Mouse (Mus musculus) megakaryocyte progenitor cell, adult 5-6 weeks (primary cell): ENCODE results near the gene Ndufa8. TPM values are rescaled to one million over a fixed set of nuclear protein-coding genes. Genes with fewer than 3 reads are reported as not detected.

ENCODE experiments used
- ATAC-seq: replicated peaks from 2 replicates; pipeline ENCODE4 v1.8.0; 2016; ENCODE audit warnings: mild to moderate bottlenecking, moderate TSS enrichment, inconsistent platforms; ENCODE audit not compliant: poor library complexity
- total RNA-seq, 2 experiments: library from RNA; stranded (forward) in 1 of 2; stranded (reverse) in 1 of 2; fragments of 157-497, 149-512 nt in 1 of 2; fragments of 200-1000 nt in 1 of 2; gene quantifications; 2 replicates each; pipeline versions ENCODE4 v1.2.3 to v1.2.4; 2015 to 2017

Ndufa8 gene
- total RNA-seq, 2 experiments from 2014 or later = 53.3 to 100 TPM

DNA sequence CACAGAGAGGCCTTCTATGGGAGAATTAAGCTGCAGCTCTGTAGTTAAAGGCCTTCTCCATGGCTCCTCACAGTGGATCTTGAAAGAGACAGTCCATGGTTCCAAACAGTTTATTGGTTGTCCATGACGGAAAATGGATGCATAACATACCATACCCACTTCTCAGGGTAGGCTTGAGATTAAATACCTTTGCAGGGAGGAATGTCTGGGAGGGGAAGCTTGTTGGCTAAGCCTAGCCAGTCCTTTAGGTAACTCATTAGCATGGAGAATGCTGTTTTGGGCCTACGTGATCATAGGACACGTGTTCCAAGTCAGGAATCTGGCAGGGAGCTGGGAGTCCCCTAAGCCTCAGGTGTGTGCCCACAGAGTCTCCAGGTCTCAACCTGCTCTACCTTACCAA lies 56.9 kb downstream of the Ndufa8 start:
- ATAC-seq = no peak

Other genes with a start within 250 kb of the Ndufa8 start
- not detected in 2 replicates for gene Ttll11, start 69.5 kb downstream of the Ndufa8 start, total RNA-seq (2015)
- 0.04 TPM in 1 of 2 replicates, not detected in the other for gene Ttll11, start 69.5 kb downstream of the Ndufa8 start, total RNA-seq (2017)
- not detected in 2 replicates for gene Morn5, start 52 bp upstream of the Ndufa8 start, total RNA-seq (2015)
- gene Morn5, start 52 bp upstream of the Ndufa8 start, total RNA-seq (2017) = not detected in 2 replicates
- not detected in 2 replicates for gene Lhx6, start 56.0 kb upstream of the Ndufa8 start, total RNA-seq (2015)
- gene Lhx6, start 56.0 kb upstream of the Ndufa8 start, total RNA-seq (2017) = not detected in 2 replicates
- 21.4 and 21.6 TPM in 2 replicates for gene Mrrf, start 87.0 kb upstream of the Ndufa8 start, total RNA-seq (2015)
- 23.5 and 24.4 TPM in 2 replicates for gene Mrrf, start 87.0 kb upstream of the Ndufa8 start, total RNA-seq (2017)
- 32.7 and 34.3 TPM in 2 replicates for gene Rbm18, start 87.4 kb upstream of the Ndufa8 start, total RNA-seq (2015)
- gene Rbm18, start 87.4 kb upstream of the Ndufa8 start, total RNA-seq (2017) = 21.0 and 22.2 TPM in 2 replicates
- 32.0 and 36.6 TPM in 2 replicates for gene Ptgs1, start 181.0 kb upstream of the Ndufa8 start, total RNA-seq (2015)
- 40.4 and 40.5 TPM in 2 replicates for gene Ptgs1, start 181.0 kb upstream of the Ndufa8 start, total RNA-seq (2017)